Mouse (Mus musculus): ENCODE measurements around the gene Cog4. TPM values are rescaled to one million over a fixed set of nuclear protein-coding genes. Genes with fewer than 3 reads are reported as not detected.
A peak's percentile ranks its signal among the peaks of the same experiment; 100 is the strongest.
"Not testable (repeated sequence)": the region's sequence is repeated elsewhere in the genome, so short reads cannot be mapped to it uniquely, and the experiment has no call there.

Gene Cog4
- total RNA-seq, 2 experiments from 2014 or later, result 8.1 to 25.8 TPM

- no peak for ATAC-seq (replicated peaks; ENCODE audit: low FRiP score, poor library complexity, severe bottlenecking)
These were observed 40.2 kb downstream of the Cog4 start for GRCm38 (mm10) chr8:110886634-110887033.

GRCm38 (mm10) chr8:110887551-110887950, 41.2 kb downstream of the Cog4 start:
- ATAC-seq (replicated peaks; ENCODE audit: low FRiP score, poor library complexity, severe bottlenecking), result no peak

GRCm38 (mm10) chr8:110888441-110888840, 42.0 kb downstream of the Cog4 start:
- ATAC-seq (replicated peaks; ENCODE audit: low FRiP score, poor library complexity, severe bottlenecking), result no peak

- no peak for ATAC-seq (replicated peaks; ENCODE audit: low FRiP score, poor library complexity, severe bottlenecking)
These were observed 42.5 kb downstream of the Cog4 start for GRCm38 (mm10) chr8:110888860-110889259.

GRCm38 (mm10) chr8:110889904-110890470, 43.6 kb downstream of the Cog4 start:
- ATAC-seq (replicated peaks; ENCODE audit: low FRiP score, poor library complexity, severe bottlenecking), result no peak

- no peak for ATAC-seq (replicated peaks; ENCODE audit: low FRiP score, poor library complexity, severe bottlenecking)
These were observed 45.6 kb downstream of the Cog4 start for GRCm38 (mm10) chr8:110892040-110892439.

- no peak for ATAC-seq (replicated peaks; ENCODE audit: low FRiP score, poor library complexity, severe bottlenecking)
These were observed 46.5 kb downstream of the Cog4 start for GRCm38 (mm10) chr8:110892913-110893312.

- ATAC-seq (replicated peaks; ENCODE audit: low FRiP score, poor library complexity, severe bottlenecking), result no peak
These were observed 48.5 kb downstream of the Cog4 start for GRCm38 (mm10) chr8:110894851-110895250.

- no peak for ATAC-seq (replicated peaks; ENCODE audit: low FRiP score, poor library complexity, severe bottlenecking)
These were observed 48.9 kb downstream of the Cog4 start for GRCm38 (mm10) chr8:110895254-110895653.

- ATAC-seq (replicated peaks; ENCODE audit: low FRiP score, poor library complexity, severe bottlenecking), result no peak
These were observed 49.4 kb downstream of the Cog4 start for GRCm38 (mm10) chr8:110895812-110896211.

- no peak for ATAC-seq (replicated peaks; ENCODE audit: low FRiP score, poor library complexity, severe bottlenecking)
These were observed 51.1 kb downstream of the Cog4 start for GRCm38 (mm10) chr8:110897495-110897894.

GRCm38 (mm10) chr8:110901056-110901455, 54.7 kb downstream of the Cog4 start:
- no peak for ATAC-seq (replicated peaks; ENCODE audit: low FRiP score, poor library complexity, severe bottlenecking)

- ATAC-seq (replicated peaks; ENCODE audit: low FRiP score, poor library complexity, severe bottlenecking), result peak; percentile 99
These were observed 55.6 kb downstream of the Cog4 start, which contains the start of gene Fuk for GRCm38 (mm10) chr8:110901839-110902578. Gene Fuk (minus strand): TSS chr8:110902488.

- no peak for ATAC-seq (replicated peaks; ENCODE audit: low FRiP score, poor library complexity, severe bottlenecking)
These were observed 56.2 kb downstream of the Cog4 start for GRCm38 (mm10) chr8:110902579-110902965.

- no peak for ATAC-seq (replicated peaks; ENCODE audit: low FRiP score, poor library complexity, severe bottlenecking)
These were observed 59.0 kb downstream of the Cog4 start for GRCm38 (mm10) chr8:110905404-110905803.

GRCm38 (mm10) chr8:110906682-110907081, 60.3 kb downstream of the Cog4 start:
- ATAC-seq (replicated peaks; ENCODE audit: low FRiP score, poor library complexity, severe bottlenecking), result no peak

- not testable (repeated sequence) for ATAC-seq (replicated peaks; ENCODE audit: low FRiP score, poor library complexity, severe bottlenecking)
These were observed 63.5 kb downstream of the Cog4 start for GRCm38 (mm10) chr8:110909850-110910249.

GRCm38 (mm10) chr8:110911576-110912570, 65.5 kb downstream of the Cog4 start:
- peak; percentile 60 for ATAC-seq (replicated peaks; ENCODE audit: low FRiP score, poor library complexity, severe bottlenecking)

- ATAC-seq (replicated peaks; ENCODE audit: low FRiP score, poor library complexity, severe bottlenecking), result no peak
These were observed 71.0 kb downstream of the Cog4 start for GRCm38 (mm10) chr8:110917415-110917814.

- ATAC-seq (replicated peaks; ENCODE audit: low FRiP score, poor library complexity, severe bottlenecking), result no peak
These were observed 71.6 kb downstream of the Cog4 start for GRCm38 (mm10) chr8:110918027-110918426.

Measured in erythroblast, adult 5-6 weeks (primary cell).